Mouse (Mus musculus): Measurements from ENCODE around the gene Nipsnap2. TPM values are rescaled to one million over a fixed set of nuclear protein-coding genes. Genes with fewer than 3 reads are reported as not detected.
"Not testable (repeated sequence)": the region's sequence is repeated elsewhere in the genome, so short reads cannot be mapped to it uniquely, and the experiment has no call there.

Gene Nipsnap2
- 117 and 132 TPM in 2 replicates for total RNA-seq (2021)
- long read RNA-seq, transcript Nipsnap2-201 (10 exons, 2,112 nt): major isoform, 186 of 203 reads
- long read RNA-seq, partial matches to known transcripts: 6 of 203 reads
- long read RNA-seq, other reads (novel, unspliced or antisense): 10 of 203 reads

DNA sequence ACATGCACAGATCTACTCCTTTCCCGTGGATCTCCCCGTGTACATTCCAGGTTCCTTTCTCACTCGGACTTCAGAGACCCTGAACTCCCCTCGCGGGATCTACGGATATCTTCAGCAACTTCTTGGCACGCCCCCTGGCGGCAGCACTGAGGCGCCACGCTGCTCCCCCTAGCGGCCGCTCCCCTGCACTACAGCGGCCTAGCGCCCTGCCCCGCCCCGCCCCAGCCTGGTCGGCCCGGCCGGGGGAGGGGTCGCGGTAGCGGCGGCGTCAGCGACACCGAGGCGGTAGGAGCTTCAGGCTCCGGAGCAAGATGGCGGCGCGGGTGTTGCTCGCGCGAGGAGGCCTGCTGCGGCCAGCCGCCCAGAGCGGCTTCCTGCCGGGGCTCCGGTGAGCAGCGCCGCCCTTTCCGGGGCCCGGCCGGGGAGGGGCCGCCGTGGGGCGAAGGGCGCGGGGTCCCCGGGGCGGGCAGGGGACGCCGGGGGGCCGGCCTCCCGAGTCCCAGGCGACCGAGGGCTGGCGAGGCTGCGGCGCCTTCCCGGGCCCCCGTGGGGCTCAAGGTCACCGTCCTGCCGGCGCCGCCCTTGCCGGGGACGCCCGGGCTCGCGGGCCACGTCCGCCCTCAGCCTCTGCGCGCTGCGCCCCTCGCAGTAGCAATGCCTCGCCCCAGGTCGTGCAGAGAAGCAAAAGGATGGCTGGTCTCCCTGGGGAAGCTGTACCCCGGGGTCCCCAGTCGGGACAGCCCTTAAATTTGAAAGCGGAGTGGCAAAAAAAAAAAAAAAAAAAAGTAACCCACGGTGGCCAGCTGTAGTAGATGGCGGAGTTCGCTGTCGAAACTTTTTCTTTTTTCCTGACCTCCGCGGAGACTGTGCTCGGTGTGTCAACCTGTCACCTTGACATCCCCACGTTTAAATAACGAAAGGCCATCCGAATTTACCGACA is at the start of gene Nipsnap2:
Gene Nipsnap2, plus strand, starts transcription at position 230 of the 940 bp plus-strand sequence.
- peak; percentile 93 for DNase-seq

GRCm38 (mm10) chr5:129685141-129685540 is 39.7 kb upstream of the Nipsnap2 start:
- DNase-seq: not testable (repeated sequence)

GRCm38 (mm10) chr5:129687621-129688020 is 37.2 kb upstream of the Nipsnap2 start:
- peak; percentile 26 for DNase-seq

DNA sequence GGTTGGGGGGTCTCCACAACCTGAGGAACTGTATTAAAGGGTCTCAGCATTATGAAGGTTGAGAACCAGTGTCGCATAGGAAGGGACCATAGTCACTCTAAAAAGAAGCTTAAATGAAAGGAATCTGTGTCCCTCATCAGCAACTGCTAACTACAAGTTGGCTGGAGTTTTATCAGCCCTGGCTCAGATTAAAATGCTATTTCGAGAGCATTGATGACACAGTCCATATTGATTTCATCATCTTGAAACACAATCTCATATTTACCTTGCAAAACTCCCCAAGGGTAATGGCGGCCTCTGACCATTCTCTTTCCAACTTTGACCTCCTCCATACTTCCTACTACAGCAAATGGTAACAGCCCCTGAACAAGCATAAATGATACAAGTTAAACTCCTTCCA is 34.3 kb upstream of the Nipsnap2 start:
- no peak for DNase-seq

GRCm38 (mm10) chr5:129700506-129700905 is 24.4 kb upstream of the Nipsnap2 start:
- DNase-seq: no peak

GRCm38 (mm10) chr5:129701706-129702105 is 23.2 kb upstream of the Nipsnap2 start:
- DNase-seq: no peak

- DNase-seq: no peak
Observed at GRCm38 (mm10) chr5:129703368-129703767, 21.5 kb upstream of the Nipsnap2 start.

GRCm38 (mm10) chr5:129708412-129708811 is 16.5 kb upstream of the Nipsnap2 start, which contains the start of gene Sept14:
Gene Sept14 (minus strand): TSS chr5:129708512.
- no peak for DNase-seq

DNA sequence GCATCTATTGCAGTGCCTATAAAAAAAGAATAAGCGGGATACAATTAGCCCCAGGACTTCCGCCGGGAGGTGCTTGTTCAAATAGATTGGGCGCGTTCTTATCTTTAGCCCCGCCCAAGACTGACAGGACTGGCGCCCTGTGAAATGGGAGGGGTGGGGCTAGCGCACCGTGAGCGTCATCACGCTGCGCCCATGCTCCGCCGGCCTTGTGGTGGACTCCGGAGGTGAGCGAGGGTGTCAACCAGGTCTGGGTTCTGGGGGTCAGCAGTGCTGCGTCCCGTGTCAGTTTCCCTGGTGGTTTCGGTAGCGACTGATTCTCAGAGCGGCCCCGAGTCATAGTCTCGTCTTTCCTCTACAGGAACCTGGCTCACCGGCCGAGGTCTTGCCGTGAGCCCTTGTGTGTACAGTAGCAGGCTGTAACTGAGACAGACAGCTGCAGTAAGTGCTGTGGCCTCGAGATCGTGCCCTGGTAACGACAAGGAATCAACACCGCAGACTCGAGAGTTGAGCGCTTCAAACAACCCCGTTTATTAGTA is 9.5 kb upstream of the Nipsnap2 start, which contains the start of gene Mrps17:
Gene Mrps17, plus strand, starts transcription at position 172 of the 536 bp plus-strand sequence.
- peak; percentile 93 for DNase-seq

DNA sequence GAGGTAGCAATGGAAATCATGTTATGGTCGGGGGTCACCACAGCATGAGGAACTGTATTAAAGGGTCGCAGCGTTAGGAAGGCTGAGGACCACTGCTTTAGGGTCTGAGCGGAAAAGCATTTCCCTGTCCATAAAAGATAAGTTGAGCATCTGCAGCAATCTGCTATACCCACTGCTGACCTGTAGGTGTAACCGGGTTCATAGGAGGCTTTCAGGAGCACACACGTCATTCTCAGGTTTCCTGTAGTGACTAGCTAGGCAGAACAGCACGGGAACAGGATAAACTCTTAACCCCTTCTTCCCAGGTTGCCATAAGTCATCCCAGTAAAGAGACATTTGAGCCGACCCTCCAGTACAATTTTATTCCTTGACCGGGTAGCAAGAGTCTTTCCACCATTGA is 7.8 kb upstream of the Nipsnap2 start:
- DNase-seq: no peak

DNA sequence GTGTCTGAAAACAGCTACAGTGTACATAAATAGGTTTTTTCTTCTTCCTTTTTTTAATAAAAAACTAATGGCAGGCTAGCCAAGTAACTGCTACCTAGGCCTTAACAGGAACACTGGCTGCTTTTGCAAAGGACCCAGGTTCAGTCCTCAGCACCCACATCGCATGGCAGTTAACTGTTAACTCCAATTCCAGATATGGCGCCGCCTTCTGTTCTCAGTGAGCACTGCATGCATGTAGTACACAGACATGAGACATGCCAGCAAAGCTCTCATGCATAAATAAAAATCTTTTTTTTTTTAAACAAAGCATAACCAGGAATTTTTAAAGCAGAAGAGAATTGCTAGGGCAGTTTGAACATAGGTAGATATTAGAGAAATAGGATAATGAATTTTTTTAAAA is 4.7 kb upstream of the Nipsnap2 start:
- no peak for DNase-seq

DNA sequence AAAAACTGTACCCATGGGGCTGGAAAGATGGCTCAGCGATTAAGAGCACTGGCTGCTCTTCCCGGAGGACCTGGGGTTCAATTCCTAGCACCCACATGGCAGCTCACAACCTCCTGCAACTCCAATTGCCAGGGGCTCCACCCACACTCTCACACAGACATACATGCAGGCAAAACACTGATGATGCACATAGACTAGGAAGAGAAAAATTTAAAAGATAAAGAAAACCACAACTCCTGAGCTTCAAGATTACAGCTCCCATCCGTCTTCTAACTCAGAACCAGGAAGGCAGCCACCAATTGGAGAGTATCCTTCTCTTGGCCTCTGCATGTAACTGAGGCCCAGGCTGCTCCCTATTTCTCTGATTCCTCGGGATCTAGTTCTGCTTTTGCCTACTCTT is 595 bp upstream of the Nipsnap2 start:
- DNase-seq: no peak

- DNase-seq: no peak
Observed at GRCm38 (mm10) chr5:129725774-129726392, 1.0 kb downstream of the Nipsnap2 start.

GRCm38 (mm10) chr5:129726784-129727183 is 1.9 kb downstream of the Nipsnap2 start:
- no peak for DNase-seq

DNA sequence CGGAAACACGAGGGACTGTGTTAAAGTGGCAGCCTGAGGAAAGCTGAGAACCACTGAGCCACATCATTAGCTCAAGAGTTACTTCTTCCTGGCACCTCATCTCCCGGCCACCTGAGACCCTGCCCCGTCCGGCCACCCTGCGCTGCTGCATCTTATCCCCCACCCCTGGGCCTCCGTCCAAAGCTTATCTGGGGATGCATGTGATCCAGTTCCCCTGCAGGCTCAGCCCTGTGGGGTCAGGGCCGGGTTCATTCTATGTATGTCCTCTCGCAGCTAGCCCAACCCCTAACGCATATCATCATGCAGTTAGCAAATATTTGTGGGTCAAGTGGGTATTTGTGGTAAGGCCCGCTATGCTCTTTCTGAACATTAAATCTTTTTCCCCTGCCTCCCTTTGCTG is 4.4 kb downstream of the Nipsnap2 start:
- no peak for DNase-seq

- peak; percentile 54 for DNase-seq
Observed at GRCm38 (mm10) chr5:129730344-129730743, 5.5 kb downstream of the Nipsnap2 start.

GRCm38 (mm10) chr5:129731021-129731420 is 6.2 kb downstream of the Nipsnap2 start:
- DNase-seq: no peak

- DNase-seq: peak; percentile 30
Observed at GRCm38 (mm10) chr5:129740976-129741375, 16.1 kb downstream of the Nipsnap2 start.

- DNase-seq: no peak
Observed at GRCm38 (mm10) chr5:129742903-129743488, 18.1 kb downstream of the Nipsnap2 start.

GRCm38 (mm10) chr5:129744050-129744449 is 19.2 kb downstream of the Nipsnap2 start:
- no peak for DNase-seq

DNA sequence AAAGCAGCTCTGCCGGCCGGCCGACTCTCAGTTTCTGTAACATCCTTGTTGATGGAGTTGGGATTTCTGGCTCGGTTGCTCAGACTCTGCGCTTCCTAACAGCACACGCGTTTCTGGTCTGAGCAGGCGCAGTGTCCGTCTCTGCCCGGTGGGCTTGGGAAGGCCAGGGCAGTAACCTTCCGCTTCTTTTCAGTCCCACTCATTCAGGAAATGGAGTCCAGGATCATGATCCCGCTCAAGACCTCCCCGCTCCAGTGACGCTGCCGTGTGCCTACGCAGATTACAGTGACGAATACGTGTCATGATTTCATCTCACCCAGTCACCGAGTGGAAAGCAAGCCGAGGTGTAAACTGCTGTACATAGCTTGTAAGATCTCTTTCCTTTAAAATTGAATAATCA is 32.0 kb downstream of the Nipsnap2 start:
- DNase-seq: no peak

DNA sequence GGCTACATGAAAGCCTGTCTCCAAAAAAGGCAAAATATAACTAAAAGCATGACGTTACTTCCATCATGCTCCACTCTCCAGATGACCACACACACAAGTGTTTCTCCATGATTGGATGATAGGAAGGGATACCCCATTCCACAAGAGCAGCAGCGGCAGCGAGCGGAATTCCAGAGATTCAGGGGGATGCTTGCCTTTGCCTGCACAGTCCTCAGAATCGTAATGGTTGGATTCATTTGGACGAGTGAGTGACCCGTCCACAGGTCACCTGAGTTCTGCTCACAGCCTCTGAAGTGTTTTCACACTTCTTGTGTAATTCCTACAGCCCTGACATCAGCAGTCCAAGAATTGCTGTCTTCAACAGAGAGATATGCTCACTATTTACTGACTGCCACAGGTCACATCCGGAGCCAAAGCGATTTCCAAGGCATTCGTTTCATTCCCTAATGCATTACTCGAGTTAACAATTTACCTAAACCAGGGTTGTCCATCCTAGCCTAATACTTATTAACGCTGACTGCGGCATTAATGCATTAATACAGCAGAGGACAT is 35.1 kb downstream of the Nipsnap2 start:
- no peak for DNase-seq

Data from adrenal gland, postnatal 25 days (tissue).